Mouse (Mus musculus) T-cell, adult 2 months (primary cell): ENCODE data around the gene Sco2.

ENCODE experiments used
- DNase-seq: peaks from one replicate; pipeline ENCODE4 v3.0.0; 2022; ENCODE audit warnings: low spot score

Gene Sco2

DNA sequence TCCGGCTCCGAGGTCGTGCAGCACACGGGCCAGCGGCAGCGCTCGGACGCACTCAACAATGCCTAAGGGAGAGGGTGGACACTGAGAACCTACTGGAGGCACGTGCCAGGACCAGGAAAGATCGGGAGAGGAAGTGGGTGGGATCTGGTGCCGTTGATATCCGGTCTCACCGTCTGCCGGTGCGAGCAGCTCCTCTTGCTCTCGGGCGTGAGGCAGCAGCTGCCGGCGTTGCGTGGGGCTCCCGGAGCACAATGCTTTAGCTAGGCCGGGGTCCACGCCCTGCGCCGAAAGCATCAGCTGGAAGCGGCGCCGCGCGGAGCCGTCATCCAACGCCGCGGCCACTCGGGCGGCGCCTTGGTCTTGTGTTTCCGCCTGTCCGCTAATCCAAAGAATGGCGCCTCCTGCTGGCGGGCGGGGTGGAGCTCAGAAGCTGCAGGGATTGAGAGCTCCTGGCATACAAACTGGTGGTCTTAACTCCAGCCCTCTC, at the start of gene Sco2:
Sco2 (minus strand) TSS at position 85 of the 487 bp plus-strand sequence.
- DNase-seq = peak; percentile 83

DNA sequence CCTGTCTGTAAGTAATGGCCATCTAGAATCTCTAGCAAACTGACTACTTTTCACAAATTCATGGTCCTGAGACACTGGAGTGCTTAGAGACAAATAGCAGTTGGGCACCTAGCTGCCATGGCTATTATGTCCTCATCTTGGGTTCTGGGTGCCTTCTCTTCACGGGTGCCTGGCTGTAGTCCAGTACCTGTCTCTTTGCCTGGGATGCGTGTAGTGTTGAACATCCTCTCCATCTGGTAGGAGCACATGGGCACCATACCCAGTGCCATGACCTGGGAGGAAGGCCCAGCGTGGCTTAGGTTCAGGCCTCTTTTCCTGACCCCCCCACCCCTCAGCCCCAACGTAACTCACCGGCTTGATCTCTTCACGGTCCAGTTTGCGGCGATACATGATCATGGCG, 48.3 kb upstream of the Sco2 start:
- no peak for DNase-seq

DNA sequence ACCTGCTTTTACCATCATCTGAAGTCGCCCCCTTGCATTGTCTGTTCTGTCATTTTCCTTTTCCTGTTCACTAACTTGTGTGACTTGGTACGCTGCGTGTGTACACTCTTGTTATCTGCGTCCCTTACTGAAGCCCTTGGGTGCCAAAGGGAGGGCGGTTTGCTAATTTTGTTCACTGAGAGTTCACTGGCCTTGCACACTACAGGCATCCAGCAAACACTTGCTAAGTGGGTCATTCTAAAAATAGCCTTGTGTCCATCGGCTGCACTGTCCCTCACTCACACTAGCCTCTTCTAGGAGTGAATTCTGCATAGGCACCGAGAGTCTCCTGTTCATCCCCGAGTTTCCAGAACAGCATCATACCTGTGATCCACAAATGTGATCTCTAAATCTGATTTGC, 41.6 kb upstream of the Sco2 start:
- DNase-seq = no peak

DNA sequence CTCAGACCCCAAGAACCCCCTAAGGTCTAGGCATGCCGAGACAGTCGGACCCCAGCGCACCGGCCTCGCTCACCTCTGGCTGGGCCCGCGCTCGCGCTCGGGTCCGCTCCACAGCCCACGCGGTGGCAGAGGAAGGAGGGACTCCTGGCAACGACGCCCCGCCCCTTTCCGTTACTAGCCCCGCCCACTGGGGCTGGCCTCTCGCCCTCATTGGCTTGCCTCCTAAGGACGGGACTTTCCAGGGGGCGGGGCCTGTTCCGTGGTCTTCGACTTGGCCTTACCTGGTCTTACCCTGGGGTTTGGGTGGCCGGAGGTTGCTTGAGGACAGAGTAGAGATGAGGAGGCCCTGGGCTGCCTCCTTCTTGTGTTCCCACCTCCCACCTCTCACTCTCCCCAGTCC, 36.5 kb upstream of the Sco2 start, which contains the start of gene Syce3:
Syce3 (minus strand) TSS at position 386 of the 400 bp plus-strand sequence.
- no peak for DNase-seq

DNA sequence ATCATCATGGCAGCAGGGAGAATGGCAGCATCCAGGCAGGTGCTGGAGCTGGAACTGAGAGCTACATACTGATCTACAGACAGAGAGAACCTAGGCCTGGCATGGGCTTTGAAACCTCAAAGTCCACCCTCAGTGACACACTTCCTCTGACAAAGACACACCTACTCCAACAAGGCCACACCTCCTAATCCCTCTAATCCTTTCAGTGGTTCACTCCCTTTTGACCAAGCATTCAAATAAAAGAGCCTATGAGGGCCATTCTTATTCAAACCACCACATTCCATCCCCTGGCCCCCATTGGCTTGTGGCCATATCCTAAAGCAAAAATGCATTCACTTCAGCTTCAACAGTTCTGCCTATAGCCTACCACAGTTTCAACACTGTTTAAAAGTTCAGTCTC, 33.0 kb upstream of the Sco2 start:
- DNase-seq = no peak

DNA sequence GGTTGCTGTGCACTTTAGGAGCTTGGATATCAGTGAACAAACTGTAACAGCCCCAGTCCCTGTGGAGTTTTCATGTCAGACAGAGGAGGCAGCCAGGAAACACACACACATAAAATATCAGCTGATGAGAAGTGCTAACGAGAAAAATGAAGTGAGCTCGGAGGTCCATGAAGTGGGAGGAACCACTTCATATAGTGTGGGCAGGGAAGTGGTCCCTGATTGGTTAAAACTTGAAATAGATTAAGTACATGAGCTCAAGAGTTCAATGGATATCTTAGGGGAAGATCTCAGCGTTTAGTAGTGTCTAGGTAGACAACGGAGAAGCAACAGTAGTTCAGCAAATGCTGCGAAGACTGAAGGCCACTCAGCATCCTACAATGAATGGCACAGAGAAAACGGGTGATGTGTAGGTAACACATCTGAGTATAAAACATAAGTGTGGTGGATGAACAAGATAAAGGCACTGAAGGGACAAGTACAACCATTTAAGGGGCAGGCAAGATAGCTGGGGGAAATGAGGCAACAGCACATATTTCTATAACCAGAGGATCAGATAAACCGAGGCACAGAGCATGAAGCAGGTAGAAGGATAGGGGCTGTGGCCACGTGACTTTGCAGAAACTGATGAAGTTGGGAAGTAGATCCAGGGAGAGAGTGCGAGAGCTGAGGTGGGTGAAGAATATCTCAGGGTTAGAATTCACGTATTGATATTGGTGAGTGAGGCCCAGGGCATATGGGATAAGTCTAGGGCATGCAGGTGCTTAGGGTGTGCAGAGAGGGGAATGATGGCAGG, 31.4 kb upstream of the Sco2 start:
- no peak for DNase-seq

DNA sequence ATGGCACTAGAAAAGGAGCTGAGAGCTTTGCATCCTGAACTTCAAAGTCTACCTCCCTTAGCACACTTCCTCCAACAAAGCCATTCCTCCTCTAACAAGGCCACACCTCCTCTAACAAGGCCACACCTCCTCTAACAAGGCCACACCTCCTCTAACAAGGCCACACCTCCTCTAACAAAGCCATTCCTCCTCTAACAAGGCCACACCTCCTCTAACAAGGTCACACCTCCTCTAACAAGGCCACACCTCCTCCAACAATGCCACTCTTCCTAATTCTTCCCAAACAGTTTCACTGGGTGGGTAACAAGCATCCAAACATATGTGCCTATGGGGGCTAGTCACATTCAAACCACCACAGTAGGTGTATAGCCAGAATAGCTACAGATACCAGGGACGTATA, 28.8 kb upstream of the Sco2 start:
- DNase-seq = no peak

DNA sequence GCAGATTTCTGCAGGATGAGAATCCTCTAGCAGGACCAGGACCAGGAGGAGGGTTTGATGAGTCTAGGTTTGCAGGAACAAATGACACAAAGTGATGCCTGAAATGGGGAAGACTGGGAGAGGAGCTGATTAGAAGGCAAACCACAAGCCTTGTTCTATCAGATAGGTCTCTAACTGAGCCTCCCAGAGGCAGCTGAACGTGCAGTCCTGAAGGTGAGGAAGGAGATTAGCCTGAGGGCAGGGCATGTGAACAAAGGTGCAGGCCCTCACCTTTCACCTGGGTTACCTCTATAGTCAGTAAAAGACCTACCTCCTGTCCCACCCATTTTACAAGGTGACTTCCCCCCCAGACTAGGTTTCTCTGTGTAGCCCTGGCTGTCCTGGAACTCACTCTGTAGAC, 26.1 kb upstream of the Sco2 start:
- no peak for DNase-seq

DNA sequence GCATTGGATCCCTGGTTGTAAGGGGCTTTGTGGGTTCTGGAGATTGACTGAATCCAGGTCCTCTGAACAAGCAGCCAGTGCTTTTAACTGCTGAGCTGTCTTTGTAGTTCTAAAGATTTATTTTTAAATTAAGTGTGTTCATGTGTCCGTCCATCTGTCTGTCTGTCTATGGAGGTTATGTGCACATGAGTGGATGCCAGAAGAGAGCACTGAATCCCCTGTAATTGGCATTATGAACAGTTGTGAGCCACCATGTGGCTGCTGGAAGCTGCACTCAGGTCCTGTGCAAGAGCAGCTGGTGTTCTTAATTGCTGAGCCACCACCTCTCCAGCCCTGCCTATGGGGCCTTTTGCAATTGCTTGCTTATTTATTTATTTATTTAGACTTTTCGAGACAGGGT, 24.5 kb upstream of the Sco2 start:
- no peak for DNase-seq

DNA sequence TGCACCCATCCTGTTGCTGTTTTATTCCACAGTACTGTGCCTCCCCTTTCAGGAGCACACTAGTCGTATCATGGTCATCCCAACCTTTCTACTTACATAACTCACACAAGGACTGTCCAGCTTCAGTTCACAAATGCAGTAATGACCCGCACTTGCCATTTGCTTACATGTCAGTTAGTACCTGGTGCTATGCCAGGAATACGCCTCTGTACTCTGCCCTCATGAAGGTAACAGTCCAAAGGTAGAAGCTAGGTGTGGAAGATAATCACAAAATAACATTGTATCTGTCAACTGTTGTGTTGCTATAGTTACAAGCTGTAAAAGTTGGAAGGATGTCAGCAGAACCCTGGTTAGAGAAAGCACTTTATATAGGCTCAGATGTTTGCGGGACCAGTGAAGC, 23.2 kb upstream of the Sco2 start:
- DNase-seq = no peak

DNA sequence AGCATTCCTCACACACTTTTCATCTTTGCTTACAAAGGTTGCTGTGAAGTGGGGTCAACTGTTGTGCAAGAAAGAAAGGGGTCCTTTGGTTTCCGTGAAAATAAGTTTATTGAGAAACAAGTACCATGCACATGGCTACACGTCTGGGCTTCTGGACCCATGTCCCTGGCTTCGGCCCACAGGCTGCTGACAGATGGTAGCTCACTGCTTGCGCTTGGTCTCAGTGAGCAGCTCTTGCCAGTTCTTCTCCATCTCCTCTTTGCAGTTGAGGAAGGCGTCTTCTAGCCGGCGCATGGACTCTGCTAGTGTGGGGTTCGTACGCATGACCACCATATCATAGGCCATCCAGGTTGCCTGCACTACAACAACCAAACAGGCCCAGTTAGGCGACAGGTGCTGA, 16.4 kb upstream of the Sco2 start:
- no peak for DNase-seq

DNA sequence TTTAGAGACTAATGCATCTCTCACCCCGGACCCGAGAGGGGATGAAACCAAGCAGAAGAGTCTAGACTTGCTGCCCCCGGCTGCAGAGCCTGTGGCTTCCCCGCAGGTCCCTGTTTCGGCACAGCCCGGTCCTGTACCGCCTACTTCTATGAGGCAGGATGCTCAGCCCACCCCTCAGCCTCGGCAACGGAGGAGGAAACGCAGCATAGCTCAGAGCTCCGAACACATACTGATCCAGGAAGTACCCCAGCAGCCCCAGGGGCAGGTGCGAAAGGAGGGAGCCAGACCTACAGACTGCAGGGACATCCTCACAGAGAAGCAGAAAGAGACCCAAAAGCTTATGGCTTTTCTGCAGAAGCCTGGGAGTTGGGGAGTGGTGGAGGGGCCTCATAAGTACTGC, 13.5 kb upstream of the Sco2 start:
- peak; percentile 28 for DNase-seq

DNA sequence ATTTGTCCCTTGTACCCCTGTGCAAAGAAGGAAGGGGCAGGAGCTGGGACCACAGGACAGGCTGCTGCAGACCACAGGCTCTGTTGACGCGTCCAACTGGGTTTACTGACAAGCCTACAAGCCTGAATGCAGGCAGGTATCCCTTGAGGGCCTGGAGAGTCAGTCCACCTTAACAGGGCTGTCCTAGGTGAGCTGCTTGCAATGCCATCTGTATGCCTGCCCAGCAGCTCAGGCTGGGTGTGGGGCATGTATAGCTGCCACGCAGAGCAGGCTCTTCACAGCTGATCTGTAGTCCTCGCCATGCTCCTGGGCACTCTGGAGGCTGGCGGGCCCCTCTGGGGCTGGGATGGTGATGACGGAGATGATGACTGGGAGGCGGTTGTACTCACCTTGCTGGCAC, 11.0 kb upstream of the Sco2 start, which contains the start of gene Klhdc7b:
Klhdc7b (plus strand) TSS at position 301 of the 400 bp plus-strand sequence.
- no peak for DNase-seq

DNA sequence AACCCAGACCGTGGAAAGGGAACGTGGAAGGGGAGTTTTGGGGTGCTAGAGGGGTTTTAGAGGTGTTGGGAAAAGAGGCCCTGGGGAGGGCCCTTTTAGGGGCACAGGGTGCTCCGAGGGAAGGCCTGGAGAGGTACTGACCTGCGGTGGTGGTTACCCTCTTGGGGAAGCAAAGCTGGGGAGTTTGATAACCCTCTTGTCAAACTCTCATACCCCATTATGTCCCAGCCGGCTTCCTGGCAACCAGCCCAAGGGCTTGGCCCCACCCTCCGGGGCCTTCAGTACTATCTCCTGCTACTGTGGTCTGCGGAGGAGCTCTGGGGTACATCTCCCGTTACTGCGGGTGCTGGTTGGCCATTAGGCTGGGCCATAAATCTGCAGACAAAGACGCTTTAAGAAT, 5.8 kb upstream of the Sco2 start:
- no peak for DNase-seq

DNA sequence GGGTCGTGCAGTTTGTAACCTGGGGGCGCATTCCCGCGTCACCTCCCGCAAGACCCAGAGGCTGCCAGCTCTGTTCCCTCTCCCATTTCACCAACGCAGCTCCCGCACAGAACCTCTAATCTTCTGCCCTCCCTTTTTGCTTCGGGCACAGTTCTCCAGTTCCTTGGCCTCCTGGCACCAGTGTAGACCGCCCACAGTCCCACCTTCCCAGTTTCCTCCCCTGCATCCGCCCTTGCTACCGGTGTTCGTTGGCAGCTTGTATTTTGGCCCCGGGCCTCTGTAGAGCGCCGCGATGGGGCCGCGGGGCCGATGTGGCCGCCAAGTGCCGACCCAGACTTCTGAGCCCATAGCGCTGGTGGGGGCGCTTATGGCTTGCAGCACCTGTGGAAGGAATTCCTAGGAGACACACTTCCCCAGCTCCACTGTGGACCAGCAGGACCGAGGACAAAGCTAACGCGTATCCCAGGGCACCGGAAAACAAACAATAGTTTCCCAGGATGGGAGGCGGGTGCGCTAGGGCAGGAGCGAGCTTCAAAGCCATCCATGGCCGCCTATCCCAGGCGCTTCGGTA, 5.3 kb upstream of the Sco2 start, which contains the start of gene Odf3b:
Odf3b (minus strand) TSS at position 452 of the 571 bp plus-strand sequence.
- DNase-seq = no peak

DNA sequence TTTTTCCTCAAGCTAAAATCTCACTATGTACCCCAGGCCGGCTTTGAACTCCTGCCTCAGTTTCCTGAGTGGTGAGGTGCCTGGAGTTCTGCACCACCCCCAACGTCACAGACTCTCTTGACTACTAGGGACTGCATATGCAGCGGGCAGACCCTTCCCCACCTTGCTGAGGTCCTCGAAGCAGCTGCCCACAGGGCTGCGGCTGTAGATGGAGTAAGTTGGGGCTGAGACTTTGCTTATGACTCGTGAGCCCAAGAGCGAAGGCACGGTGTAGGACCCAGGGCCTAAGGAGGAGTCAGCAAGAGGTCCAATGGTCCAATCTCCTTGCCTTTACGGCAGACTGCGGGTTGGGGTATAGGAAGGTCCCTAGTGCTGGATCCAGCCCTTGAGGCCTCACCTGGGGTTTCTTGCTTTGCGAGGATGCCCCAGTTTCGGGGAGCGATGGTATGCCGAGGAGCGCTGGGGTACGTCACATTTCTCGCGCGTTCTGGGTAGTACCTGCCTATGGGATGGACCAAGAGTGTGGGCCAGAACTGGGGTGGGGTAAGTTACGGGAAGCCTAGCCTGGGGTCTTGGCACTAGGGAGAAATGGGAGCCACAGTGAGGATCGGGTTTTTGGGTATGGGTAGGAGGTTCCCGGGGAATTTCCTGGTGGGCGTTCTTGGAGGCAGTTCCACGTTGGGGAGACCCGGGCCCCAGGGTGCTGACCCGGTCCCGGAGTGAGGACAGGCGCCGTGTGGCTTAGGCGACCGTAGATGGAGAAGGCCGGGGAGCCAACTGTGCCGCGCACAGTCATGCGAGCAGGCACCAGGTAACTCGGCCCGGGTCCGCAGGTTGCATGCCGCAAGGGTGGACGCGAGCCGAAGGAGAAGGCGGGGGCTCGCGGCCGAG, 4.5 kb upstream of the Sco2 start:
- no peak for DNase-seq

DNA sequence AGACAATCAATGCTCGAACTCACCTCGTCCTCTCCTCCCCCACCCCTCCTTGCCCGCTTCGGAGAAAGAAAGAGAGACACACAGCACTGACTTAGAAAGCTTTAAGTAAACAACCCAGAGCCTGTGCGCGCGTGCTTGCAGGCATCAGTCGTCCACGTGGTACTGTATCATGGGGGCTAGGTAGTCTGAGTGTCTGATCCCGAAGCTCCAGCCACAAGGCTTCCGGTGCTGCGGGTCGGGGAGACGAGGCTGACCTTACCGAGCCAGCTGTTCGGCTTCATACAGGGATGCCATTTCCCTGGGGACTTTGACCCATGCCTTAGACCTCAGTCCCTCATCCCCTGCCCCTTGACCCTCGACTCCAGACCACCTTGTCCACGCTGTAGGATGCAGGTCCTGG, 3.7 kb upstream of the Sco2 start:
- no peak for DNase-seq

DNA sequence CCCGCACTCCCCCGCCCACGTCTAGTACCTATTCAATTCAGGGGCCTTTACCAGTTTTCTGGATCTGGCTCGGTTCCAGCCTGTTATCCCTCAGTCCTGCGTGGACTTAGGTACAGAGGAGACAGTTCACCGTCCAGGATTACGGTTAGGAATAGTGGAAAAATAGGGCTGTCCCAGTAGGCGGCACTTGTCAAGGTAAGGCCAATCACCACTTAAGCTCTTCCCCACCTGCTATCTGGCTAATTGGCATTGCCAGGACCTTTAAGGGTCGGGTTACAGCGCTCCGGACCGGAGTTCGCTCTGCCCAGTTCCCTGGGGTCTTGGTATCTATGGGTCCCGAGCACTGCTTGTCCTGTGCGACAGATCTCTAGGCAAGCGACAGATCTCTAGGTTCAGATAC, 3.3 kb upstream of the Sco2 start, which contains the start of gene Tymp:
Tymp (minus strand) TSS at position 83 of the 400 bp plus-strand sequence.
- DNase-seq = no peak

DNA sequence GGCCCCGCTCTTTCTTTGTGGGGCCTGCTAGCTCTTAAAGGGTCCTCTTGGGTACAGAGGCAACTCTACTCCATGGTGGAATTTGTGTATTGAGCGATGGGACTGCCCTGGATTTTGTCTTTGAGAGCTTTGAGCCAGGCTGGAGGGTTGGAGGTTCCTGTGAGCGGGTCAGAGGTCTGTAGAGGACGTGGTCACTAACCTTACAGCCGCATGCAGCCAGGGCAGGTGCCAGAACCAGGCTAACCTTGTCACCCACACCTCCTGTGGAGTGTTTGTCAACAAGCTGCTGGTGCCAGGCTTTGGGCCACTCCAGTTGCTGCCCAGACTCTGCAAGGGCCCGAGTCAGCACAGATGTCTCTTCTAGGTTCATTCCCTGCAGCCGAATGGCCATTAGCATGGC, 2.4 kb upstream of the Sco2 start:
- DNase-seq = no peak

DNA sequence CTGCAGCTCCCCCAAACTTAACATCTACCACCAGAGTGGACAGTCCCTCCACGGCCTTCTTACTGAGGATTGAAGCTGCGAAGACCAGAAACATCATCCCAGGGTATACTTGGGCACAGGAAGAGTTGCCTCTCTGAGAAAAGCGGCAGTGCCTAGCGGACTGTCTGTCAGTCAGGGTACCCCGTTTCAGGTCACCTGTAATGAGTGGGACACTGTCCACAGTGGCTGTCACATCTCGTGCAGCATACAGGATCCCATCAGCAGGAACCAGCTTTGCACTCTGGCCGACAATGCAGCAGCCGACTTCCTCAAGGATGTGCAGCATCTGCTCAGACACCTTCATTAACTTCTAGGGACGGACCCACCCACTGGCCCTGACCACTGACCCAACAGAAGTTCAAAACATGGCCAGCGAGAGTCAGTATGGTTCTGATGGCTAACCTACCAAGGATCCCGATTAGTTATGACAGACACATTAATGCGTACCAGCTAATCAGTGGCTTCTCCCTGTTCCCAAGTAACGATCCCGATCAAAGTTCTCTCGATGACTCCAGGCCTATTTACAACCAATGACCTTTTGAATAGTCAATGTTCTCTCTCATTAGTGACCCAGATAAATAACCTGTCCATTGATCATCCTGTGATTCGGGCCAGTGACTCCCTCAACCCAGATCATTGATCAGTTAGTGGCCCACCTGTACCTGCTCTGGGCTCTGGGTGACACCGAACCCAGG, 1.3 kb upstream of the Sco2 start:
- DNase-seq = no peak

DNA sequence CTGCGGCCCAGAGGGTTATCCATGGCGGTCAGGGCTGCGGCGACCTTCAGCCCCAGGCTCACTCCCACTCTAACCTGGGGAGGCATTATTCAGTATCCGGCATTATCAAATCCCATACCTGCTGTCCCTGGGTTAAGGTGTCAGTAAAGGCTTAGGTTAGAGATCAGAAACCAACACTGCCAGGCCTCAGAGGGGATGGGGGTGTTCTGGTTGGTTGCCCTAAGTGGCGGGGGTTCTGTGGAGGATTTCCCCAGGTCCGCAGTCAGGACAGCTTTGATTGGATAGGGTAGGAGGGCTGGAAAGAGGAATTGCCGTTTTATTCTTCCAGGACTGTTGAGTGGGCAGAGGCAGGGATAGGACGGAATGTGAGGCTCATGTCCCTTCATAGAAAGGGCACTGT, 694 bp upstream of the Sco2 start:
- DNase-seq = no peak
